Mouse (Mus musculus) B cell, adult (primary cell): Measurements from ENCODE around the gene Foxa1. TPM values are rescaled to one million over a fixed set of nuclear protein-coding genes. Genes with fewer than 3 reads are reported as not detected.

Source experiments
- total RNA-seq: library from RNA; stranded (reverse); gene quantifications from 4 replicates; pipeline ENCODE4 v1.2.4, GENCODE M21; 2023; ENCODE audit not compliant: inconsistent age

Gene Foxa1
- total RNA-seq = 0.16 TPM in 1 of 4 replicates, not detected in the others

DNA sequence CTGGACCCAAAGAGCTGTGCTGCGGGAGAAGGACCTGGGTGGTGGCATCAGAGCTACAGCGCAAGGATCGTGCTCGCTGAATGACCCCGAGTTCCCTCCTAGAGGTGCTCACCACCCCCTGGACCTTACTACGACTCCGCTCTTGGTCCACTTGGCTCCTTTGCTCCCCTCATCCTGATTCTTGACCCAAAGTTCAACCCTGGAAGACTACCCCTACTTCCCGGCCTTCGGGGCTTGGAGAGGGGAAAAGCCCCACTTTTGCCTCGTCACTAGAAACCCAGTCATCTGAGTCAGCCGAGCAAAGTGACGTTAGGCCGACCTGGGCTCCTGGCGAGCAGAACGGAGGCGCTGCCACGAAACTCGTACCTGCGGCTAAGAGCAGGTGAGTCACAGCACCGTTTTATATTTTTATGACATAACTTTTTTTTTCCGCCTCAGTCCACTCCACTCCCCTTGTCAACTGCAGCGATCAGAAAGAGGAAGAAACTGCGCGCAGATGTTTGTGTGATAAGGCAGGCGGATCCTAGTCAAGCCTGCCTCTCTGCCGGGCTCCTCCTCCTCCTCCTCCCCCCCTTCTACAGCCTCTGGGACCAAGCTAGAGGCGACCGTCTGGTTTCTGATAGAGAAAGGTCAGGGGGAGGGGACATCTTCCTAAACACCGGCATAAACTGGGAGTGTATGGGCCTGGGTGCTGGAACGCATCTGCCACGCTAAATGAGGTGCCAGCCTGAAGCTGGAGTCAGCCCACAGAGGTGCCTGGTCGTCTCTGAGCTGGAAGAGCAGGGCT, at the start of gene Foxa1:
TSS of gene Foxa1 (minus strand) at position 502 of the 787 bp plus-strand sequence.

DNA sequence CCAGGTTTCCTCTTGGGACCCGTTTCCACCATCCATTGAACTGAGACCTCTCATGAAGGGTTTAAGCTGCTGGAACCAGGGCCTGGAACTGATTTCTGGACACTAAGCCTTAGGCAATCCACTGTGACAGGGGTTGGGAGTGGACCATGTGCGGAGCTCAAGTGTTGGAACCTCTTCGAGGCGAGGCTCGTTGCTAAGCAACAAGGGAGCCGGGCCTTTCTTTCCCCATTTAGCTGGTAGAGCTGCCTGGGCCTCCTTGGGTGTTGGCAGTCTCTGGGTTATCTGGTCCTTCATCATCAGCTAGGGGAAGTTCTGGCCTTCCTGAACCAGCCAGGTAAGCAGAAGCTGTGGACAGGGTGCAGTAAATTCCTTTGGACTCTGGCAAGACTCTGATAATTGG, 17.2 kb upstream of the Foxa1 start, which contains the start of gene Ttc6:
TSS of gene Ttc6 (plus strand) at position 205 of the 400 bp plus-strand sequence.

Other genes starting within 250 kb of the Foxa1 start
- gene Ttc6, start 17.2 kb upstream of the Foxa1 start, total RNA-seq = not detected in 4 replicates